Mouse (Mus musculus) E14TG2a.4 (cell line): ENCODE data around the gene Plppr5.

Experiments
- CTCF ChIP-seq: conservative IDR thresholded peaks from 2 replicates; pipeline ENCODE4 v1.5.1; 2014; ENCODE audit warnings: low read length
- NANOG ChIP-seq: IDR thresholded peaks from 2 replicates; pipeline ENCODE4 v1.6.1; 2014; ENCODE audit warnings: borderline replicate concordance, low read length, mixed read lengths
- POU5F1 ChIP-seq: IDR thresholded peaks from 2 replicates; pipeline ENCODE4 v1.6.1; 2014; ENCODE audit warnings: low read length, borderline replicate concordance

DNA sequence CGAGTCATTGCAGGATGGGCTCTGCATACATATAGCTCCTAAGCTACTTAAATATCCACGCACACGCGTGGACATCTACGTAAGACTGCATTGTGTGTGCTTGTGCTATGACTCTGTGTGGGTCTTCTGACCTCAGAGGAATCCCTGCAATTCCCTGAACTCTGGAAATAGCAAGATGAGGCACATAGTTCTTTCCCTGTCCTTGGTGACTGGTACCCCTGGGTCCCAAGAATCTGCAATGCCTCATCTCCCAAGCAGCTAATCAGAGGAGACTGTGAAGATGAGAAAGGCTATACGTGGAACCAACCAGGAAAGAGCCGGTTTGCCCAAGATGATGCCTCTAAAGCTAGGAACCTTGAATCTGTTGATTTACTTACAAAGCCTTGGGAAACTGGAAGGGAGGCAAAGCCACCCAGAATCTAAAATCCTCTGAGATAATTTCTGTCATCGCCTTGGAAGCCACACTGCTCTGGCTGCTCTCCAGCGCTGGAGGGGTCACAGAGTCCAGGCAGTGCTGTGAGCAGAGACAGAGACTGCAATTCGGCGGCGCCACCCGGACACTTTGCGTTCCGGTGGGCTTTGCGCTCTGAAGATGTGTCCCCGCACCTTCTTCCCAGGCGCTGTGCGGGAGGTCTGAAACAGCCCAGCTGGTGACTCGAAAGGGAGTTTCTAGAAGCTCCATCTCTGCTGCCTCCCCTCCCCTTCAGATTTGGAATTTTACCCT lies at the start of gene Plppr5:
- TF ChIP-seq CTCF (no peak), NANOG (no peak), POU5F1 (no peak)
